Mouse (Mus musculus) T-cell, adult 66 days (primary cell): ENCODE data around the gene Clec4a2. TPM values are rescaled to one million over a fixed set of nuclear protein-coding genes. Genes with fewer than 3 reads are reported as not detected.

Experiments used
- total RNA-seq, 2 experiments: library from RNA; stranded (reverse); gene quantifications; 3 replicates in 1 of 2; 4 replicates in 1 of 2; pipeline ENCODE4 v1.2.4; 2023

The Clec4a2 gene
- total RNA-seq = under 1 TPM; 0.44 to 0.62 TPM

GRCm38 (mm10) chr6:123106128-123106527 is at the start of gene Clec4a2:
Clec4a2 (plus strand) TSS chr6:123106428.

GRCm38 (mm10) chr6:123172593-123172992 is 66.4 kb downstream of the Clec4a2 start, which contains the start of gene Clec4b2:
Clec4b2 (plus strand) TSS chr6:123172893.

Other genes starting within 250 kb of the Clec4a2 start
- gene Necap1, start 232.0 kb upstream of the Clec4a2 start, total RNA-seq = 10 to 100 TPM; 48.2 to 59.3 TPM
- under 1 TPM; 0.47 to 0.58 TPM for gene Clec4a1, start 184.6 kb upstream of the Clec4a2 start, total RNA-seq
- gene Clec4a3, start 153.9 kb upstream of the Clec4a2 start, total RNA-seq = 1 to 10 TPM in 1 of 2 experiments, under 1 TPM in 1; 0.83 to 1.7 TPM
- not detected for gene Clec4a4, start 116.1 kb upstream of the Clec4a2 start, total RNA-seq
- not detected for gene Clec4b1, start 56.5 kb upstream of the Clec4a2 start, total RNA-seq
- gene Clec4b2, start 66.5 kb downstream of the Clec4a2 start, total RNA-seq = not detected
- under 1 TPM; 0.64 to 0.95 TPM for gene Clec4n, start 123.4 kb downstream of the Clec4a2 start, total RNA-seq
- not detected for gene Clec4d, start 155.7 kb downstream of the Clec4a2 start, total RNA-seq
- under 1 TPM in 1 of 2 experiments, not detected in 1; 0.18 TPM for gene Clec4e, start 183.4 kb downstream of the Clec4a2 start, total RNA-seq
- gene Vmn2r19, start 201.9 kb downstream of the Clec4a2 start, total RNA-seq = not detected